Mouse (Mus musculus) liver, postnatal 0 days (tissue): ENCODE results near the gene Syt8. TPM values are rescaled to one million over a fixed set of nuclear protein-coding genes. Genes with fewer than 3 reads are reported as not detected.

Experiments
- ATAC-seq: fragments of 200-750 bp; cut with Nextera tagmentation; 2 replicates; pipeline ENCODE4 v1.8.0; 2017; ENCODE audit warnings: mild to moderate bottlenecking, moderate library complexity
- DNase-seq: peaks from one replicate; pipeline ENCODE4 v3.0.0-alpha.2; 2016
- H3K27ac ChIP-seq: fragments of 300-500 bp; sonication (generic); 2 replicates; pipeline ENCODE4 v1.5.1; 2014; ENCODE audit warnings: antibody characterized with exemption, moderate library complexity, mild to moderate bottlenecking, low read depth
- H3K27me3 ChIP-seq: fragments of 300-500 bp; sonication (generic); 2 replicates; pipeline ENCODE4 v1.6.1; 2014; ENCODE audit warnings: low read length, control low read depth, mixed read lengths; ENCODE audit not compliant: insufficient read depth
- H3K36me3 ChIP-seq: fragments of 300-500 bp; sonication (generic); replicated peaks from 2 replicates; pipeline ENCODE4 v1.6.1; 2014; ENCODE audit warnings: mild to moderate bottlenecking, control low read depth, low read length, moderate library complexity, mixed read lengths; ENCODE audit not compliant: insufficient read depth
- H3K4me1 ChIP-seq: fragments of 300-500 bp; sonication (generic); 2 replicates; pipeline ENCODE4 v1.6.1; 2014; ENCODE audit warnings: antibody characterized with exemption, mild to moderate bottlenecking, control low read depth; ENCODE audit not compliant: insufficient read depth
- H3K4me2 ChIP-seq: fragments of 300-500 bp; sonication (generic); 2 replicates; pipeline ENCODE4 v1.6.1; 2014; ENCODE audit warnings: low read depth, mild to moderate bottlenecking, low read length, moderate library complexity, mixed read lengths
- H3K4me3 ChIP-seq: fragments of 300-500 bp; sonication (generic); 2 replicates; pipeline ENCODE4 v1.5.1; 2014; ENCODE audit warnings: low read depth, low read length
- H3K9ac ChIP-seq: fragments of 300-500 bp; sonication (generic); replicated peaks from 2 replicates; pipeline ENCODE4 v1.6.1; 2014; ENCODE audit warnings: mild to moderate bottlenecking, moderate library complexity
- H3K9me3 ChIP-seq: fragments of 300-500 bp; sonication (generic); 2 replicates; pipeline ENCODE4 v1.6.1; 2016; ENCODE audit warnings: mild to moderate bottlenecking, control low read depth, low read length, mixed read lengths
- CTCF ChIP-seq: sonication (generic); IDR thresholded peaks from 2 replicates; pipeline ENCODE4 v1.5.1; 2016; ENCODE audit warnings: antibody characterized with exemption, low read depth
- EP300 ChIP-seq: IDR thresholded peaks from 2 replicates; pipeline ENCODE4 v1.6.1; 2016; ENCODE audit warnings: antibody characterized with exemption, low read depth, mild to moderate bottlenecking
- WGBS: fragments of 180-500 bp; shearing (Covaris S2); extraction: QIAGEN DNeasy Blood & Tissue Kit; methylation state at CpG from one replicate; pipeline ENCODE4 v1.1.7; 2014; ENCODE audit not compliant: insufficient replicate concordance; 5-methylcytosine and 5-hydroxymethylcytosine counted together
- polyA plus RNA-seq: library from polyadenylated mRNA; unstranded; fragments of >200 nt; fragmentation: Nextera tagmentation; extraction: Ambion mirVana; gene quantifications from 2 replicates; pipeline ENCODE4 v1.2.1, GENCODE M21; 2015

The Syt8 gene
- polyA plus RNA-seq, 1 experiment from 2014 or later: not detected

- Histone ChIP-seq H3K4me2 (peak overlapping the region; percentile 59), H3K27me3 (no peaks in the 10 kb centered on the region), H3K9me3 (no peaks in the 10 kb centered on the region), H3K4me1 (peaks cover 16% of the 10 kb centered on the region), H3K9ac (peak overlapping the region; percentile 30; the same call in 1 of the 2 replicates), H3K4me3 (no peak overlapping the region), H3K36me3 (0 out of 2 replicates have a peak, but pooled peaks cover 3% of the 10 kb centered on the region), H3K27ac (peak overlapping the region; percentile 49)
- ATAC-seq (peak; percentile 25; the same call in 1 of the 2 replicates), DNase-seq (peak; percentile 32)
- TF ChIP-seq EP300 (no peak), CTCF (no peak)
- WGBS: 17% methylated on average over 22 of the region's 22 CpGs
Measured at GRCm38 (mm10) chr7:142481568-142482255, 47.1 kb downstream of the Syt8 start.

DNA sequence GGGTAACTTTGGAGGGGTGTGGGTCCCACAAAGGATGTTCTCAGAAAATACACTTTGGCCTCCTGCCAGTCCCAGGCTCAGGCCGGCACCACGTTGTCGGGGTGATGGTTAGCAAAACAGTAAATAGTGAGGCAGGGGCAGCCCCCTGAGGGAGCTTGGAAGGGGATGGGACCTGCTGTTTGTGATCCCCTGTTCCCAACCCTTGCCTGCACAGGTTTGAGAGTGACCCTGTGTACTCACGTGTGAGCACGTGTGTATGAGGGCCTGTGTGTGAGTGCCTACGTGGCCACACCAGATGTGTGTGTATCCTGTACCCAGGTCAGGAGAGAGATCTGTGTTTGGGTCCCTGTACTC lies 47.6 kb downstream of the Syt8 start:
- DNase-seq: no peak
- Histone ChIP-seq H3K4me1 (peaks cover 16% of the 10 kb centered on the region), H3K9me3 (no peaks in the 10 kb centered on the region), H3K27me3 (no peaks in the 10 kb centered on the region), H3K27ac (peak overlapping the region; percentile 49), H3K4me2 (no peak overlapping the region), H3K4me3 (no peak overlapping the region), H3K9ac (peak overlapping the region; percentile 30; the same call in 1 of the 2 replicates), H3K36me3 (0 out of 2 replicates have a peak, but pooled peaks cover 3% of the 10 kb centered on the region)
- TF ChIP-seq EP300: no peak
- TF ChIP-seq CTCF: no peak
- WGBS: 48% methylated on average over 6 of the region's 6 CpGs
- ATAC-seq: 0 out of 2 replicates have a peak, but pooled peaks have one; percentile 17

GRCm38 (mm10) chr7:142483136-142483535 lies 48.5 kb downstream of the Syt8 start:
- H3K9ac ChIP-seq: no peak overlapping the region
- H3K4me1 ChIP-seq: peaks cover 16% of the 10 kb centered on the region
- 0 out of 2 replicates have a peak overlapping the region, but pooled peaks have one; percentile 29 for H3K27ac ChIP-seq
- H3K9me3 ChIP-seq: no peaks in the 10 kb centered on the region
- WGBS: 71% methylated on average over 11 of the region's 11 CpGs
- H3K4me2 ChIP-seq: no peak overlapping the region
- no peak for DNase-seq
- no peaks in the 10 kb centered on the region for H3K27me3 ChIP-seq
- TF ChIP-seq CTCF (no peak), EP300 (no peak)
- ATAC-seq: no peak
- no peak overlapping the region for H3K4me3 ChIP-seq
- H3K36me3 ChIP-seq: 0 out of 2 replicates have a peak, but pooled peaks cover 3% of the 10 kb centered on the region

- 75% methylated on average over 12 of the region's 12 CpGs for WGBS
- no peak for ATAC-seq
- no peak overlapping the region for H3K27ac ChIP-seq
Measured at GRCm38 (mm10) chr7:142484780-142485179, 50.1 kb downstream of the Syt8 start.

DNA sequence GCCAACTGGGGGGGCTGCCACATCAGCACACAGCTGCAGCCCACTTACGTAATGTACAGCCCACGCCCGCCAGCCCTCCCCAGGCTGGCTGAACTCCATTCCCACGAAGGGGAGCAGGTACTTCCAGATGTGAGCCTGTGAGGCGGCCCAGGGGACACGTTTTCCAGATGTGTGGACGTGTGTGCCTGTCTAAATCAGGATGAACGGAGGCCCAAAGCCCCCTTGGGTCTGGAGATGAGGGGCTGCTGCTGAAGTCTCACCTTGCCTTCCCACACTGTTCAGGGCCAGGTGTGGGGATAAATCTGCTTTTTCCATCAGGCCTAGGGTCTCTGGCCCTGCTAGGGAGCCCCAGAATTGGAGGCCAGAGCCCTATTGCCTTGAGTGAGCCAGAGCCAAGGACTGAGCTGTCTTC lies 52.1 kb downstream of the Syt8 start:
- no peaks in the 10 kb centered on the region for H3K9me3 ChIP-seq
- peaks cover 17% of the 10 kb centered on the region; the same call in 1 of the 2 replicates for H3K36me3 ChIP-seq
- TF ChIP-seq CTCF (no peak), EP300 (no peak)
- DNase-seq (no peak), ATAC-seq (no peak)
- no peak overlapping the region for H3K27ac ChIP-seq
- WGBS: 63% methylated on average over 8 of the region's 8 CpGs
- no peak overlapping the region for H3K4me2 ChIP-seq
- peaks cover 6% of the 10 kb centered on the region for H3K4me1 ChIP-seq
- no peaks in the 10 kb centered on the region for H3K27me3 ChIP-seq
- no peak overlapping the region for H3K9ac ChIP-seq
- H3K4me3 ChIP-seq: no peak overlapping the region

More at GRCm38 (mm10) chr7:142484780-142485179, 50.1 kb downstream of the Syt8 start:
- Histone ChIP-seq H3K4me2 (no peak overlapping the region), H3K9me3 (no peaks in the 10 kb centered on the region), H3K4me1 (peaks cover 16% of the 10 kb centered on the region), H3K36me3 (0 out of 2 replicates have a peak, but pooled peaks cover 10% of the 10 kb centered on the region), H3K27me3 (no peaks in the 10 kb centered on the region), H3K9ac (no peak overlapping the region), H3K4me3 (no peak overlapping the region)
- TF ChIP-seq CTCF: no peak
- no peak for TF ChIP-seq EP300
- no peak for DNase-seq

GRCm38 (mm10) chr7:142487341-142487859 lies 52.8 kb downstream of the Syt8 start:
- ATAC-seq (peak; percentile 44; the same call in 1 of the 2 replicates), DNase-seq (no peak)
- Histone ChIP-seq H3K4me3 (no peak overlapping the region), H3K4me1 (no peaks in the 10 kb centered on the region), H3K36me3 (peaks cover 17% of the 10 kb centered on the region; the same call in 1 of the 2 replicates), H3K27ac (no peak overlapping the region), H3K27me3 (no peaks in the 10 kb centered on the region), H3K4me2 (no peak overlapping the region), H3K9ac (no peak overlapping the region), H3K9me3 (no peaks in the 10 kb centered on the region)
- TF ChIP-seq EP300 (no peak), CTCF (peak; percentile 76)
- 43% methylated on average over 9 of the region's 9 CpGs for WGBS
